Mouse (Mus musculus): ENCODE measurements around the gene Shld2. TPM values are rescaled to one million over a fixed set of nuclear protein-coding genes. Genes with fewer than 3 reads are reported as not detected.
A peak's percentile ranks its signal among the peaks of the same experiment; 100 is the strongest.

Gene Shld2
- polyA plus RNA-seq, 1 experiment from 2014 or later = 6.0 TPM

DNA sequence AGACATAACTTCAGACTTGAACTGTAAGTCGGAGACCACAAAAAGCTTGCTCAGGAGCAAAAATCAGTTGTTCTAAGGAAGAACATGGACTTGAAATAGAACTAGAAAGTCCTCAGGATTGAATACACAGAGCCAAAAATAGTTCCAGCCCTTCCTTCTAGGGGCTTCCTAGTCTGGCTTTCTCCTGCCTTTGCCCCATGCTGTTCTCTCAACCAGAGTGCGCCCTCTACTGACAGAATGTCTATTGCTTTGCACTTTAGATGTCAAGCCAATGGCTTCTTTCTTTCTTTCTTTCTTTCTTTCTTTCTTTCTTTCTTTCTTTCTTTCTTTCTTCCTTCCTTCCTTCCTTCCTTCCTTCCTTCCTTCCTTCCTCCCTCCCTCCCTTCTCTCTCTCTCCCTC is 101.6 kb downstream of the Shld2 start:
- 54% methylated on average over 2 of the region's 2 CpGs for WGBS

DNA sequence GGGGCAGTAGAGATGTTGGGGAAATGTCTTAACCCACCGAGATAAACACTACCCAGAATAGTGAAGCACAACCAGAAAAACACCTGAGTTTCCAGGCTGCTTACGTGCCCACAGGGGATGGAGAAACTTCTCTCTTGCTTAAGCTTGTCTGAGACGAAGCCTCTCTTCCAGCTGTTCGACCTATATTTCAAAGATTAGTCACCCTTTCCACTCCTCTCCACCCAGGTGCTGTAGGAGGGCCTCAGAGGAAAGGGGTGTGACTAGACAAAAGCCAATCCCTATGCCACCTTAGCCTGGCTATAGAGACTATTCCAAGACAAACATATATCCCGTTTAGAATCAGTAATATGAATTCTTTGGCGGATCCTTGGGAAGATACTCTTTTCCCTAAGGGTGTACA is 102.3 kb downstream of the Shld2 start:
- 83% methylated on average over 6 of the region's 6 CpGs for WGBS

More for the DNA sequence above, 101.6 kb downstream of the Shld2 start:
- H3K4me2 ChIP-seq = no peak overlapping the region
- no peaks in the 10 kb centered on the region for H3K4me1 ChIP-seq (replicated peaks)
- H3K36me3 ChIP-seq = no peaks in the 10 kb centered on the region
- no peak overlapping the region for H3K4me3 ChIP-seq
- H3K27ac ChIP-seq (replicated peaks) = no peak overlapping the region
- no peaks in the 10 kb centered on the region for H3K27me3 ChIP-seq
- H3K9me3 ChIP-seq = no peaks in the 10 kb centered on the region
- ATAC-seq (ENCODE audit: low read depth) = no peak
- no peak overlapping the region for H3K9ac ChIP-seq

DNA sequence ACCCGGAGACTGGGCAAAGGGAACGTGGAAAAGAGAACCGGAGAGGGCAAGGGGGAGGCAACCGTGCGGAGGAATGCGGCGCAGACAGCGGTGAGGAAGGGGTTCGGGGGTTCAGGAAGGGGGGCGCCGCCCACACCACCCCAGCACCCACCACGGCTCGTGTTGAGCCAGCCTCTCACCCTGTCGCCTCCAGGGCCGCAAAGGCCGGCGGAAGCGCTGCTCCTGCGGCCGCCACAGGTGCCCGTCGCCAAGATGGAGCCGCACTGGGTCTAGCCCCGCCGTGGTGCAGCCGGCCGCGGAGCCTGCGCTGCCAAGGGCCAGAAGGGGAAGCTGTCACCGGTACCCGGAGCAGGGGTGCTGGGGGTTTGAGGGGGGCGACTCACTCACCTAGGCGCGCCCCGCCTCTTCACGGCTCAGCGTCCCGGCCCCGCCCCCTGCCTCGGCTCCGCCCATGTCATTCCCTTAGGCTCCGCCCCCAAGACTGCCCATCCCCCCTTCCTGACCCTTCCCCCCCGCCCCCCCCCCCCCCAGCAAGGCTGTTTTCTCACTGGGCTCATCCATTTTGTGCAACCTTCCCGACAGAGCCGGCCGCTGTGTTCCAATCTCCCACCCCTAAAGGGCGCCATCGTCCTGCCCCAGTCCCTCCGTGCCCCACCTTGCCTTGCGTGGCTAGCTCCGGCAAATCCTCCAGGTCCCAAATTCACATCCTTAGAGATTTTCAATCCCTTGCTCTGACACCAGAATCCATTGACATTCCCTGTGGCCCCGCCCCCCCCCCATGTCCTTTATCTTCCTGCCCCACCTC is 108.9 kb downstream of the Shld2 start, which contains the start of gene Gprin2:
Gene Gprin2, minus strand, starts transcription at position 423 of the 805 bp plus-strand sequence.
- H3K9ac ChIP-seq = peak within 1 kb of the TSS; percentile 86
- 2% methylated on average over 42 of the region's 52 CpGs for WGBS
- no peaks in the 10 kb centered on the region for H3K36me3 ChIP-seq
- H3K4me3 ChIP-seq = peak within 1 kb of the TSS; percentile 84
- no peaks in the 10 kb centered on the region for H3K9me3 ChIP-seq
- peak; percentile 78 for ATAC-seq (ENCODE audit: low read depth)
- peak within 1 kb of the TSS; percentile 73 for H3K27ac ChIP-seq (replicated peaks)
- peaks cover 13% of the 10 kb centered on the region for H3K4me1 ChIP-seq (replicated peaks)
- peak within 1 kb of the TSS; percentile 85 for H3K4me2 ChIP-seq
- H3K27me3 ChIP-seq = no peaks in the 10 kb centered on the region; the same call in 1 of the 2 replicates

More for the DNA sequence above, 102.3 kb downstream of the Shld2 start:
- Histone ChIP-seq H3K27me3 (no peaks in the 10 kb centered on the region), H3K4me2 (no peak overlapping the region), H3K4me3 (no peak overlapping the region), H3K27ac (replicated peaks) (no peak overlapping the region), H3K4me1 (replicated peaks) (no peaks in the 10 kb centered on the region), H3K36me3 (no peaks in the 10 kb centered on the region), H3K9me3 (no peaks in the 10 kb centered on the region), H3K9ac (no peak overlapping the region)
- no peak for ATAC-seq (ENCODE audit: low read depth)

DNA sequence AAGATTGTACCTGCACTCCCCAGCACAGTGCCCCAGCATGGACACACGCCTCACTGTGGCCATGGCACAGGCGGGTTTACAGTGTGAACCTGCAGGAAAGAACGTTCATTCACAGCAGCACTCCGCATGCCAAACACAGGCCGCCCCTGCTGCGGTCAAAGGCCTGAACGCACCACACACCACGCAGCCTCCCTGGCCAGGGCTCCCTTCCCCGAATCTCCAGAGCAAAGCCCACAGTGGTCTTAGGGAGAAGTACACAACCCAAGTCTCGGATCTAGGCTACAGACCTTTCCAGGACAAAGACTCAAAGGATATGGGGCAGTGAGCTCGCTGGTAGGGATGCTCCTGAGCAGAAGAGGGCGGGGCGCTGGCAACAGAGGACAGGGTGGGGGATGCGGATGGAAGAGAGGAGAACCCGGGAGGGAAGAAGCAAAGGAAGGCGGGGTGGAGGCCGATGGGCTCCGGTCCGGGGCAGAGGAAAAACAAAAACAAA is 109.5 kb downstream of the Shld2 start:
- H3K9ac ChIP-seq = peak overlapping the region; percentile 86
- peak overlapping the region; percentile 84 for H3K4me3 ChIP-seq
- H3K27ac ChIP-seq (replicated peaks) = peak overlapping the region; percentile 73
- no peaks in the 10 kb centered on the region for H3K9me3 ChIP-seq
- WGBS = 4% methylated on average over 19 of the region's 19 CpGs
- peak overlapping the region; percentile 85 for H3K4me2 ChIP-seq
- H3K4me1 ChIP-seq (replicated peaks) = peaks cover 13% of the 10 kb centered on the region
- H3K27me3 ChIP-seq = no peaks in the 10 kb centered on the region; the same call in 1 of the 2 replicates
- H3K36me3 ChIP-seq = no peaks in the 10 kb centered on the region
- ATAC-seq (ENCODE audit: low read depth) = peak; percentile 90

GRCm38 (mm10) chr14:34196706-34197105 is 113.6 kb downstream of the Shld2 start:
- no peak for ATAC-seq (ENCODE audit: low read depth)
- Histone ChIP-seq H3K4me3 (no peak overlapping the region), H3K9me3 (no peaks in the 10 kb centered on the region), H3K4me1 (replicated peaks) (peaks cover 13% of the 10 kb centered on the region), H3K4me2 (no peak overlapping the region), H3K36me3 (peaks cover 17% of the 10 kb centered on the region), H3K9ac (no peak overlapping the region), H3K27ac (replicated peaks) (no peak overlapping the region), H3K27me3 (no peaks in the 10 kb centered on the region)
- 54% methylated on average over 4 of the region's 4 CpGs for WGBS

- WGBS = 93% methylated on average over 15 of the region's 15 CpGs
- ATAC-seq (ENCODE audit: low read depth) = no peak
- Histone ChIP-seq H3K36me3 (peaks cover 17% of the 10 kb centered on the region), H3K4me1 (replicated peaks) (peaks cover 13% of the 10 kb centered on the region), H3K27ac (replicated peaks) (no peak overlapping the region), H3K4me3 (no peak overlapping the region), H3K4me2 (no peak overlapping the region), H3K27me3 (no peaks in the 10 kb centered on the region), H3K9ac (no peak overlapping the region), H3K9me3 (no peaks in the 10 kb centered on the region)
Observed at GRCm38 (mm10) chr14:34195466-34195865, 114.8 kb downstream of the Shld2 start.

- H3K36me3 ChIP-seq = peaks cover 17% of the 10 kb centered on the region
- no peak overlapping the region for H3K9ac ChIP-seq
- no peak for ATAC-seq (ENCODE audit: low read depth)
- WGBS = 76% methylated on average over 4 of the region's 4 CpGs
- no peak overlapping the region for H3K27ac ChIP-seq (replicated peaks)
- no peaks in the 10 kb centered on the region for H3K4me1 ChIP-seq (replicated peaks)
- H3K4me3 ChIP-seq = no peak overlapping the region
- H3K9me3 ChIP-seq = no peaks in the 10 kb centered on the region
- H3K27me3 ChIP-seq = no peaks in the 10 kb centered on the region
- H3K4me2 ChIP-seq = no peak overlapping the region
Observed at GRCm38 (mm10) chr14:34193879-34194278, 116.4 kb downstream of the Shld2 start.

- no peaks in the 10 kb centered on the region for H3K27me3 ChIP-seq
Observed at GRCm38 (mm10) chr14:34190361-34190760, 119.9 kb downstream of the Shld2 start.

GRCm38 (mm10) chr14:34188629-34189028 is 121.7 kb downstream of the Shld2 start:
- WGBS = 62% methylated on average over 5 of the region's 5 CpGs
- no peaks in the 10 kb centered on the region for H3K9me3 ChIP-seq
- H3K36me3 ChIP-seq = peaks cover 2% of the 10 kb centered on the region; the same call in 1 of the 2 replicates
- ATAC-seq (ENCODE audit: low read depth) = no peak
- H3K4me2 ChIP-seq = no peak overlapping the region
- H3K4me1 ChIP-seq (replicated peaks) = no peaks in the 10 kb centered on the region
- no peak overlapping the region for H3K4me3 ChIP-seq
- H3K9ac ChIP-seq = no peak overlapping the region
- H3K27ac ChIP-seq (replicated peaks) = no peak overlapping the region
- no peaks in the 10 kb centered on the region for H3K27me3 ChIP-seq

More at GRCm38 (mm10) chr14:34190361-34190760, 119.9 kb downstream of the Shld2 start:
- Histone ChIP-seq H3K4me3 (no peak overlapping the region), H3K4me1 (replicated peaks) (no peaks in the 10 kb centered on the region), H3K36me3 (peaks cover 17% of the 10 kb centered on the region), H3K9ac (no peak overlapping the region), H3K4me2 (no peak overlapping the region), H3K27ac (replicated peaks) (no peak overlapping the region), H3K9me3 (no peaks in the 10 kb centered on the region)
- WGBS = 64% methylated on average over 7 of the region's 7 CpGs
- ATAC-seq (ENCODE audit: low read depth) = no peak

Other genes with a start within 250 kb of the Shld2 start
- gene Anxa8, start 224.5 kb downstream of the Shld2 start, polyA plus RNA-seq (2015; fragmentation: Nextera tagmentation; extraction: Ambion mirVana) = not detected in 2 replicates
- gene A630023A22Rik, start 207.7 kb downstream of the Shld2 start, polyA plus RNA-seq (2015; fragmentation: Nextera tagmentation; extraction: Ambion mirVana) = not detected in 2 replicates
- 0.11 TPM in 1 of 2 replicates, not detected in the other for gene Npy4r, start 158.0 kb downstream of the Shld2 start, polyA plus RNA-seq (2015; fragmentation: Nextera tagmentation; extraction: Ambion mirVana)
- 3.1 and 3.5 TPM in 2 replicates for gene Gprin2, start 108.8 kb downstream of the Shld2 start, polyA plus RNA-seq (2015; fragmentation: Nextera tagmentation; extraction: Ambion mirVana)
- 0.41 and 0.54 TPM in 2 replicates for gene Syt15, start 90.9 kb downstream of the Shld2 start, polyA plus RNA-seq (2015; fragmentation: Nextera tagmentation; extraction: Ambion mirVana)
- gene Glud1, start 234 bp upstream of the Shld2 start, polyA plus RNA-seq (2015; fragmentation: Nextera tagmentation; extraction: Ambion mirVana) = 109 and 111 TPM in 2 replicates
- gene Fam25c, start 44.9 kb upstream of the Shld2 start, polyA plus RNA-seq (2015; fragmentation: Nextera tagmentation; extraction: Ambion mirVana) = not detected in 2 replicates
- gene Sncg, start 64.3 kb upstream of the Shld2 start, polyA plus RNA-seq (2015; fragmentation: Nextera tagmentation; extraction: Ambion mirVana) = 641 and 796 TPM in 2 replicates
- gene Mmrn2, start 65.0 kb upstream of the Shld2 start, polyA plus RNA-seq (2015; fragmentation: Nextera tagmentation; extraction: Ambion mirVana) = 6.0 and 6.2 TPM in 2 replicates
- gene Bmpr1a, start 192.8 kb upstream of the Shld2 start, polyA plus RNA-seq (2015; fragmentation: Nextera tagmentation; extraction: Ambion mirVana) = 22.6 and 26.4 TPM in 2 replicates
- not detected in 2 replicates for gene 9230112D13Rik, start 212.3 kb upstream of the Shld2 start, polyA plus RNA-seq (2015; fragmentation: Nextera tagmentation; extraction: Ambion mirVana)